Mouse (Mus musculus) CH12.LX (cell line): ENCODE measurements around the gene Fkbp15. TPM values are rescaled to one million over a fixed set of nuclear protein-coding genes. Genes with fewer than 3 reads are reported as not detected.

Experiments used
- DNase-seq: peaks from one replicate; pipeline ENCODE4 v3.0.0-alpha.2; 2013; ENCODE audit errors: extremely low read depth
- H3K27ac ChIP-seq: 2 replicates; pipeline ENCODE4 v1.5.1; 2012; ENCODE audit warnings: low read depth, mild to moderate bottlenecking, control low read depth, moderate library complexity; ENCODE audit not compliant: insufficient read depth
- H3K27me3 ChIP-seq: replicated peaks from 2 replicates; pipeline ENCODE3; 2012; ENCODE audit warnings: inconsistent platforms
- H3K36me3 ChIP-seq, 2 experiments: replicated peaks in 1 of 2; 2 replicates each; pipeline versions ENCODE3 to v1.6.1; 2012; ENCODE audit warnings: inconsistent platforms in 1 of 2, low read length in 1 of 2, mild to moderate bottlenecking in 1 of 2, mixed read lengths in 1 of 2, moderate library complexity in 1 of 2; ENCODE audit not compliant: control insufficient read depth in 1 of 2, insufficient read depth in 1 of 2
- H3K4me1 ChIP-seq, 2 experiments: 2 replicates each; pipeline ENCODE4 v1.6.1; 2012; ENCODE audit warnings: inconsistent platforms in 1 of 2, moderate library complexity in 1 of 2; ENCODE audit not compliant: insufficient read depth in 2 of 2, control insufficient read depth in 1 of 2
- H3K4me2 ChIP-seq: 2 replicates; pipeline ENCODE4 v1.6.1; 2012; ENCODE audit warnings: low read depth, mild to moderate bottlenecking, control low read depth; ENCODE audit not compliant: poor library complexity, insufficient read depth, severe bottlenecking
- H3K4me3 ChIP-seq, 3 experiments: fragments of 150-350 bp in 1 of 3; sonication (generic) in 1 of 3; replicated peaks in 1 of 3; 2 replicates each; pipeline versions ENCODE3 to v1.5.1; 2011 to 2012; ENCODE audit warnings: low read depth in 2 of 3, low read length in 2 of 3, mild to moderate bottlenecking in 2 of 3, moderate library complexity in 2 of 3, control low read depth in 1 of 3, improper control_type of control experiment in 1 of 3, inconsistent platforms in 1 of 3, mixed read lengths in 1 of 3; ENCODE audit not compliant: poor library complexity in 1 of 3
- H3K79me2 ChIP-seq: replicated peaks from 2 replicates; pipeline ENCODE4 v1.6.1; 2012; ENCODE audit warnings: mild to moderate bottlenecking, moderate library complexity; ENCODE audit not compliant: control insufficient read depth, poor library complexity, insufficient read depth, severe bottlenecking; ENCODE audit errors: extremely low read depth
- H3K9ac ChIP-seq: 2 replicates; pipeline ENCODE4 v1.6.1; 2012; ENCODE audit warnings: low read depth, mild to moderate bottlenecking, control low read depth, moderate library complexity; ENCODE audit not compliant: insufficient read depth
- H3K9me3 ChIP-seq: replicated peaks from 2 replicates; pipeline ENCODE3; 2012; ENCODE audit warnings: low read length, inconsistent platforms, mixed read lengths
- BHLHE40 ChIP-seq: IDR thresholded peaks from 2 replicates; pipeline ENCODE4 v1.6.1; 2011; ENCODE audit warnings: mild to moderate bottlenecking, low read depth, low read length, improper control_type of control experiment
- CHD2 ChIP-seq: IDR thresholded peaks from 2 replicates; pipeline ENCODE4 v1.6.1; 2011; ENCODE audit warnings: low read length, improper control_type of control experiment
- CTCF ChIP-seq, 2 experiments: IDR thresholded peaks in 1 of 2; conservative IDR thresholded peaks in 1 of 2; 2 replicates each; pipeline ENCODE4 v1.5.1; 2011 to 2012; ENCODE audit warnings: low read depth in 2 of 2, low read length in 2 of 2, improper control_type of control experiment in 1 of 2, inconsistent platforms in 1 of 2, mild to moderate bottlenecking in 1 of 2, moderate library complexity in 1 of 2
- E2F4 ChIP-seq: IDR thresholded peaks from 2 replicates; pipeline ENCODE4 v1.6.1; 2011; ENCODE audit warnings: low read depth, low read length, improper control_type of control experiment; ENCODE audit not compliant: insufficient replicate concordance
- IRF4 ChIP-seq: IDR thresholded peaks from 2 replicates; pipeline ENCODE4 v1.6.1; 2014; ENCODE audit warnings: low read depth, mild to moderate bottlenecking, inconsistent platforms, low read length, improper control_type of control experiment
- JUN ChIP-seq: IDR thresholded peaks from 2 replicates; pipeline ENCODE4 v1.6.1; 2011; ENCODE audit warnings: low read depth, mild to moderate bottlenecking, low read length, improper control_type of control experiment, moderate library complexity; ENCODE audit not compliant: insufficient read depth
- JUND ChIP-seq: conservative IDR thresholded peaks from 2 replicates; pipeline ENCODE4 v1.6.1; 2011; ENCODE audit warnings: low read depth, low read length, improper control_type of control experiment
- KAT2A ChIP-seq: IDR thresholded peaks from 2 replicates; pipeline ENCODE4 v1.6.1; 2012; ENCODE audit warnings: low read length, improper control_type of control experiment, inconsistent platforms; ENCODE audit not compliant: insufficient replicate concordance
- MAFK ChIP-seq: IDR thresholded peaks from 2 replicates; pipeline ENCODE4 v1.6.1; 2011; ENCODE audit warnings: low read length, improper control_type of control experiment; ENCODE audit not compliant: insufficient replicate concordance
- MAZ ChIP-seq: IDR thresholded peaks from 2 replicates; pipeline ENCODE4 v1.6.1; 2012; ENCODE audit warnings: low read depth, mild to moderate bottlenecking, inconsistent platforms, low read length, improper control_type of control experiment, moderate library complexity
- MEF2A ChIP-seq: IDR thresholded peaks from 2 replicates; pipeline ENCODE4 v1.6.1; 2014; ENCODE audit warnings: low read depth, mild to moderate bottlenecking, inconsistent platforms, low read length, improper control_type of control experiment, borderline replicate concordance
- NELFE ChIP-seq: IDR thresholded peaks from 2 replicates; pipeline ENCODE4 v1.6.1; 2011; ENCODE audit warnings: low read depth, low read length, improper control_type of control experiment
- NRF1 ChIP-seq: IDR thresholded peaks from 2 replicates; pipeline ENCODE4 v1.6.1; 2014; ENCODE audit warnings: low read depth, mild to moderate bottlenecking, inconsistent platforms, low read length, improper control_type of control experiment, moderate library complexity
- POLR2A ChIP-seq: IDR thresholded peaks from 2 replicates; pipeline ENCODE4 v1.6.1; 2011; ENCODE audit warnings: low read depth, mild to moderate bottlenecking, improper control_type of control experiment, low read length
- RAD21 ChIP-seq: IDR thresholded peaks from 2 replicates; pipeline ENCODE4 v1.6.1; 2011; ENCODE audit warnings: low read depth, mild to moderate bottlenecking, low read length, improper control_type of control experiment, moderate library complexity
- RCOR1 ChIP-seq: conservative IDR thresholded peaks from 2 replicates; pipeline ENCODE4 v1.6.1; 2012; ENCODE audit warnings: low read depth, mild to moderate bottlenecking, inconsistent platforms, low read length, improper control_type of control experiment
- SMC3 ChIP-seq: IDR thresholded peaks from 2 replicates; pipeline ENCODE4 v1.6.1; 2011; ENCODE audit warnings: low read depth, low read length, improper control_type of control experiment
- USF1 ChIP-seq: IDR thresholded peaks from 2 replicates; pipeline ENCODE4 v1.6.1; 2014; ENCODE audit warnings: low read depth, mild to moderate bottlenecking, inconsistent platforms, low read length, improper control_type of control experiment
- ZC3H11A ChIP-seq: IDR thresholded peaks from 2 replicates; pipeline ENCODE4 v1.6.1; 2012; ENCODE audit warnings: low read depth, mild to moderate bottlenecking, inconsistent platforms, low read length, improper control_type of control experiment
- dilution Hi-C: fragments of 300-500 bp; cut with MboI; formaldehyde crosslinking; loops from 2 replicates; pipeline ENCODE4 v1.14.3; 2020; ENCODE audit warnings: low sequenced_read_pairs; ENCODE audit not compliant: extremely low pct_unique_long_range_greater_than_20kb, extremely low pct_ligation_motif_present
- in situ Hi-C: fragments of 300-500 bp; cut with MboI; formaldehyde crosslinking; loops from 3 replicates; pipeline ENCODE4 v1.14.3; 2019; ENCODE audit warnings: low sequenced_read_pairs, low pct_ligation_motif_present, low pct_unique_long_range_greater_than_20kb, mixed read lengths
- polyA plus RNA-seq: library from polyadenylated mRNA; unstranded; fragments of >175 nt; gene quantifications from 2 replicates; pipeline ENCODE4 v1.2.1, GENCODE M21; 2012; ENCODE audit warnings: low read depth; ENCODE audit not compliant: insufficient read length
- total RNA-seq, 2 experiments: library from RNA; depleted of rRNA; stranded (reverse); fragments of 300-350 nt in 1 of 2; fragments of >200 nt in 1 of 2; gene quantifications; 2 replicates each; pipeline ENCODE4 v1.2.3; 2012 to 2014

Fkbp15 gene
- total and polyA plus RNA-seq, 3 experiments: 24.0 to 35.1 (median 30.4) TPM

- H3K4me3 ChIP-seq: no peak overlapping the region
- in situ Hi-C loops (no loop called here), dilution Hi-C loops (no loop called here)
- no peak overlapping the region for H3K4me2 ChIP-seq
- H3K9me3 ChIP-seq: no peaks in the 10 kb centered on the region
- no peak overlapping the region for H3K27ac ChIP-seq
- H3K9ac ChIP-seq: no peak overlapping the region
- peaks cover 5% of the 10 kb centered on the region for H3K79me2 ChIP-seq
- TF ChIP-seq JUN (no peak), IRF4 (no peak), KAT2A (no peak), POLR2A (no peak), SMC3 (no peak), MAZ (no peak), RAD21 (no peak), NELFE (no peak), CHD2 (no peak), MAFK (no peak), ZC3H11A (no peak), BHLHE40 (no peak), NRF1 (no peak)
- peaks cover 0 to 19% of the 10 kb centered on the region in 2 experiments for H3K36me3 ChIP-seq
- H3K4me1 ChIP-seq: peaks cover 0 to 11% of the 10 kb centered on the region in 2 experiments; a peak in 2 of 4 replicates
- DNase-seq: no peak
- H3K27me3 ChIP-seq: no peaks in the 10 kb centered on the region
Observed at GRCm38 (mm10) chr4:62372818-62373520, 12.6 kb upstream of the Fkbp15 start.

DNA sequence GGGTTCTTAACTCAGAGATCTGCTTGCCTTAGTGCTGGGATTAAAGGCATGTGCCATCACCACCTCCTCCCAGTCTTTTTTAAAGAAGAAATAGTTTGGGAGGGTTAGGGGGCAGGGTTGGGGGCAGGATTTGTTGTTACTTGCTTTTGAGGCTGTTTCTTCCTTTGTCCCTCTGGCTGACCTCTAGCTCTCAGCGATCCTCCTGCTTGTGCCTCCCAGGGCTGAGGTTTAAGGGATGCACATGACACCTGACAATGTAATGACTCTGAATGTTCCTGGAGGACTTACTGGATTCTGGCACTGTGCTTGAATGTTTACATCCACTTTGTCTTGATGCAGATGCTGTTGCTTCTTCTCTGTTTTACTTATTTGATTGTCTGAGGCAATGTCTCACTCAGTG lies 12.1 kb upstream of the Fkbp15 start:
- Histone ChIP-seq H3K9me3 (no peaks in the 10 kb centered on the region), H3K4me3 (no peak overlapping the region), H3K9ac (no peak overlapping the region), H3K27ac (no peak overlapping the region), H3K27me3 (no peaks in the 10 kb centered on the region), H3K36me3 (peaks cover 0 to 24% of the 10 kb centered on the region in 2 experiments)
- no peak for DNase-seq
- dilution Hi-C loops: no loop called here
- TF ChIP-seq NRF1 (no peak), MAFK (no peak)
- TF ChIP-seq, all 38 proteins: peak for 0
- H3K4me1 ChIP-seq: peaks cover 0 to 16% of the 10 kb centered on the region in 2 experiments; a peak in 2 of 4 replicates
- in situ Hi-C loops: no loop called here
- no peak overlapping the region for H3K4me2 ChIP-seq
- H3K79me2 ChIP-seq: peaks cover 5% of the 10 kb centered on the region

- in situ Hi-C loops: no loop called here
- Histone ChIP-seq H3K9ac (no peak overlapping the region), H3K4me1 (peaks cover 0 to 15% of the 10 kb centered on the region in 2 experiments; a peak in 2 of 4 replicates), H3K4me2 (no peak overlapping the region), H3K9me3 (no peaks in the 10 kb centered on the region), H3K27me3 (no peaks in the 10 kb centered on the region), H3K27ac (no peak overlapping the region), H3K79me2 (peaks cover 2% of the 10 kb centered on the region), H3K36me3 (peaks cover 0 to 29% of the 10 kb centered on the region in 2 experiments), H3K4me3 (no peak overlapping the region)
- dilution Hi-C loops: no loop called here
- no peak for TF ChIP-seq MEF2A
- no peak for TF ChIP-seq JUND
- TF ChIP-seq USF1: no peak
- no peak for TF ChIP-seq E2F4
- no peak for TF ChIP-seq RCOR1
- no peak for TF ChIP-seq MAFK
- no peak for TF ChIP-seq IRF4
- TF ChIP-seq BHLHE40: no peak
- TF ChIP-seq MAZ: no peak
- no peak for TF ChIP-seq CTCF (conservative IDR thresholded peaks at IDR 0.05 in 1 of 2, IDR thresholded peaks at IDR 0.05 in 1 of 2; ENCODE audit: low read depth in 2 of 2, low read length in 2 of 2)
- no peak for DNase-seq
Observed at GRCm38 (mm10) chr4:62369091-62369490, 8.7 kb upstream of the Fkbp15 start.
